25 mouse cellular contexts compared by ENCODE assay signal in the genomic region with DNA sequence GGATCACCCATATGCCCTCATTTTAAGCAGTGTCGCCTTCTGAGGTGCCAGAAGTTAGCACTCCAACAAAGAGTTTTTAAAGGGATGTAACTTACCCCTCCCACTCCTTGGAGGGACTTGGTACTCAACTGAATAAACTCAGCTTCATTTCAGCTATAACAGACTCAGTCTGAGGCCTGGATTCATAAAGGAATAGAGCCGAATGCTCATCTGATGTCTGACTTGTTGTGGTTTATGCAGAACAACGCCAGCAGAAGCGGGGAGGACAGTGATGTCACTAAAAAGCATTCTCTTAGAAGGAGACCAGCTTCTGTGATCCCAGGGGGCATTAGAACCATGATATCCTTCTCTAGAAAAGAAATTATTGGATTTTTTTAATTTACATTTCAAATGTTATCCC.
"Had no signal": no experiment of that assay in that cellular context is flagged by ENCODE, and none has a peak within 500 bp of the region (broad histone marks: within the 10 kb centered on the region; RNA-seq: fewer than 3 reads in every experiment).

No protein-coding gene starts in this region.

- H3K9me3 ChIP-seq: heart, embryonic 10.5 days; hindbrain, embryonic 10.5 days; hindbrain, embryonic 12.5 days; intestine, embryonic 15.5 days; limb, embryonic 10.5 days; liver, embryonic 13.5 days; liver, embryonic 15.5 days had no signal

- DNase-seq: gastrocnemius, postnatal 14 days; gastrocnemius, postnatal 36 days; heart, adult 18-20 months; heart, postnatal 10 days; heart, postnatal 4 days; kidney, adult 18-20 months; kidney, adult 8-10 months; kidney, postnatal 10 days; kidney, postnatal 4 days; liver; liver, embryonic 13.5 days had no signal

- H3K27ac ChIP-seq: hindbrain, embryonic 10.5 days; hindbrain, embryonic 12.5 days; hindbrain, embryonic 14.5 days; intestine, embryonic 15.5 days; layer of hippocampus, adult 2 months; left cerebral cortex, adult 2 months; limb, embryonic 10.5 days; limb, embryonic 12.5 days; liver, embryonic 13.5 days; liver, embryonic 15.5 days had no signal

- H3K27me3 ChIP-seq: heart, embryonic 12.5 days; hindbrain, embryonic 12.5 days; intestine, embryonic 15.5 days; limb, embryonic 12.5 days; liver, embryonic 13.5 days; liver, embryonic 15.5 days had no signal

- H3K9ac ChIP-seq: heart, embryonic 12.5 days; hindbrain, embryonic 12.5 days; hindbrain, embryonic 14.5 days; intestine, embryonic 15.5 days; limb, embryonic 12.5 days; liver, embryonic 13.5 days; liver, embryonic 15.5 days had no signal

- ATAC-seq: hindbrain, embryonic 16.5 days; intestine, embryonic 15.5 days; intestine, postnatal 0 days had no signal

- H3K4me3 ChIP-seq: heart, embryonic 10.5 days; heart, embryonic 12.5 days; hindbrain, embryonic 10.5 days; hindbrain, embryonic 12.5 days; intestine, embryonic 15.5 days; layer of hippocampus, adult 2 months; left cerebral cortex, adult 2 months; limb, embryonic 10.5 days; limb, embryonic 12.5 days; liver, embryonic 13.5 days; liver, embryonic 15.5 days had no signal

- H3K4me1 ChIP-seq: hindbrain, embryonic 12.5 days; intestine, embryonic 15.5 days; limb, embryonic 12.5 days; liver, embryonic 13.5 days; liver, embryonic 15.5 days had no signal

- H3K36me3 ChIP-seq: heart, embryonic 10.5 days; heart, embryonic 12.5 days; hindbrain, embryonic 10.5 days; hindbrain, embryonic 12.5 days; intestine, embryonic 15.5 days; limb, embryonic 10.5 days; limb, embryonic 12.5 days; liver, embryonic 13.5 days; liver, embryonic 15.5 days had no signal

- H3K4me2 ChIP-seq: heart, embryonic 12.5 days; hindbrain, embryonic 12.5 days; hindbrain, embryonic 14.5 days; intestine, embryonic 15.5 days; limb, embryonic 12.5 days; liver, embryonic 11.5 days; liver, embryonic 13.5 days; liver, embryonic 15.5 days had no signal
